Mouse (Mus musculus): Measurements from ENCODE around the gene Dnajc11.

DNA sequence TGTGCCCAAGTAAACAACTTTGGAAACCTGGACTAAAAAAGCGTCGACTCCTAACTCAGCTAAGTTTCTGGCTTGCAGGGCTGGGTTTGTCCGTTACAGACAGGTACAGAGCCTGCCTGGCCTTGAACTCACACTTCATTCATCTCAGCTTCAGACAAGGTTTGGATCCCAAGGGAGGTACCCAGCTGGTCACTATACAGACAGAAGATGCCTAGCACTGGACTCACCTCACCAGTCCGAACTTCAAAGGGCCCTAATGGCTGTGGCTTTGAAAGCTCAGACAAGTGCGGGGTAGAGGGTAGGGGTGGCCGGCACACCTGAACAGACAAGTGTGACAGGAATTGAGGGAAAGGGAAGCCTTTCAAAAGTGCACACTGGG is 55.6 kb downstream of the Dnajc11 start:
- no peak for TF ChIP-seq CTCF (IDR thresholded peaks at IDR 0.05; ENCODE audit: borderline replicate concordance, insufficient read depth, low read length)
- no peak for TF ChIP-seq POLR2A (IDR thresholded peaks at IDR 0.05; ENCODE audit: low read depth, low read length)
